Mouse (Mus musculus) thymus, postnatal 25 days (tissue): ENCODE data around the gene Lyst.
"Not testable (repeated sequence)": the region's sequence is repeated elsewhere in the genome, so short reads cannot be mapped to it uniquely, and the experiment has no call there.

Experiments used
- DNase-seq: peaks from one replicate; pipeline ENCODE4 v3.0.0; 2022

Lyst gene

GRCm38 (mm10) chr13:13590048-13591011 lies at the start of gene Lyst:
TSS of gene Lyst (plus strand) at chr13:13590397.
- peak; percentile 99 for DNase-seq

GRCm38 (mm10) chr13:13543073-13543472 lies 47.1 kb upstream of the Lyst start:
- DNase-seq, result not testable (repeated sequence)

- DNase-seq, result no peak
These were observed 43.4 kb upstream of the Lyst start for GRCm38 (mm10) chr13:13546792-13547191.

- DNase-seq, result no peak
These were observed 42.3 kb upstream of the Lyst start for GRCm38 (mm10) chr13:13547889-13548288.

GRCm38 (mm10) chr13:13548431-13549190 lies 41.6 kb upstream of the Lyst start:
- no peak for DNase-seq

- no peak for DNase-seq
These were observed 40.2 kb upstream of the Lyst start for GRCm38 (mm10) chr13:13549687-13550660.

GRCm38 (mm10) chr13:13552020-13552419 lies 38.2 kb upstream of the Lyst start:
- DNase-seq, result no peak

GRCm38 (mm10) chr13:13553660-13554059 lies 36.5 kb upstream of the Lyst start:
- no peak for DNase-seq

- no peak for DNase-seq
These were observed 35.0 kb upstream of the Lyst start for GRCm38 (mm10) chr13:13555196-13555595.

GRCm38 (mm10) chr13:13557001-13557743 lies 33.0 kb upstream of the Lyst start:
- DNase-seq, result no peak

- DNase-seq, result no peak
These were observed 31.9 kb upstream of the Lyst start for GRCm38 (mm10) chr13:13558251-13558650.

GRCm38 (mm10) chr13:13558900-13559299 lies 31.3 kb upstream of the Lyst start:
- DNase-seq, result peak; percentile 46

GRCm38 (mm10) chr13:13562571-13562970 lies 27.6 kb upstream of the Lyst start:
- no peak for DNase-seq

GRCm38 (mm10) chr13:13564116-13564515 lies 26.1 kb upstream of the Lyst start:
- DNase-seq, result peak; percentile 42

- peak; percentile 82 for DNase-seq
These were observed 25.7 kb upstream of the Lyst start for GRCm38 (mm10) chr13:13564541-13564940.

- DNase-seq, result no peak
These were observed 22.6 kb upstream of the Lyst start for GRCm38 (mm10) chr13:13567640-13568039.

- DNase-seq, result no peak
These were observed 21.4 kb upstream of the Lyst start for GRCm38 (mm10) chr13:13568824-13569223.

GRCm38 (mm10) chr13:13569603-13570002 lies 20.6 kb upstream of the Lyst start:
- no peak for DNase-seq

- no peak for DNase-seq
These were observed 17.9 kb upstream of the Lyst start for GRCm38 (mm10) chr13:13572060-13572835.

GRCm38 (mm10) chr13:13572941-13573340 lies 17.3 kb upstream of the Lyst start:
- DNase-seq, result no peak
